Mouse (Mus musculus): Measurements from ENCODE around the gene Zfp574. TPM values are rescaled to one million over a fixed set of nuclear protein-coding genes. Genes with fewer than 3 reads are reported as not detected.

Zfp574 gene
- polyA plus RNA-seq, 1 experiment from 2014 or later, result 38.3 TPM

DNA sequence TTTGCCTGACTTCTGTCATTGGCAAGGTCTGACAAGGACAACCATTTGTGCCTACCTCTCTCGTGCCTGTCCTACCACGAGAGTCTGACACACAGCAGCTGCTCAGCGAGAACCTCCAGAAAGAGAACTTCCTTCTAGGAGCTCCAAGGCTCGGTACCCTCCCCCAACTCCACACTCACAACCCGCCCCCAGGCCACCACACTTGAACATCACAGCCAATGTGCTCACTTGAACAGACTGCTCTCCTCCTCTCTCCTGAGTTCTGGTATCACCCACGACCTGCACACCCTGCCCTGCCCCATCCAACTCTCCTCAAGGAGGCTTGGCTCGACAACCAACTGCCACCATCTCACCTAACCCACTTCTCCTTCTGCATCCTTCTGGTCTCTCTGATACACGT lies 8.5 kb upstream of the Zfp574 start:
- H3K9ac ChIP-seq (ENCODE audit: low read length), result no peak overlapping the region
- no peaks in the 10 kb centered on the region for H3K9me3 ChIP-seq (ENCODE audit: control insufficient read depth, low read length)
- DNase-seq (ENCODE audit: low spot score) (no peak), ATAC-seq (replicated peaks; ENCODE audit: low FRiP score) (no peak)
- peaks cover 6% of the 10 kb centered on the region for H3K4me1 ChIP-seq (replicated peaks; ENCODE audit: control insufficient read depth, insufficient read depth, low read length)
- WGBS, result 90% methylated on average over 8 of the region's 8 CpGs
- no peaks in the 10 kb centered on the region for H3K27me3 ChIP-seq (ENCODE audit: control insufficient read depth, insufficient read depth, low read length)
- H3K4me2 ChIP-seq (ENCODE audit: low read depth, low read length, severe bottlenecking), result no peak overlapping the region
- H3K4me3 ChIP-seq (ENCODE audit: low read depth, low read length), result no peak overlapping the region
- H3K27ac ChIP-seq (ENCODE audit: low read depth, low read length), result no peak overlapping the region
- peaks cover 24% of the 10 kb centered on the region for H3K36me3 ChIP-seq (ENCODE audit: control insufficient read depth, insufficient read depth, low read length)

DNA sequence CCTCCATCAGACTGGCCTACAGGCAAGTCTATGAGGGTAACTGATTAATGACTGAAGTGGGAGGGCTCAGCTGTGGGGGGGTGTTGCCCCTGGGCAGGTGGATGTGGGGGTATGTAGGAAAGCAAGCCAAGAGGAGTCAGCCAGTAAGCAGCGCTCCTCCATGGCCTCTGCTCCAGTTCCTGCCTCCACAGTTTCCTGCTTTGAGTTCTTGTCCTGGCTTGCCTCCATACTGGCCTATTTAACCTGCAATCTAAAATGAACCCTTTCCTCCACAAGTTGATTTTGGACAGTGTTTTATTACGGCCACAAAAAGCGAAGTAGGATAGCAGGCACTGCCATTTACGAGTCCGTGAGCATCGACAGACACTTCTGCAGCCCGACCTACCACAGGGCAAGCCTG lies 5.0 kb upstream of the Zfp574 start:
- H3K36me3 ChIP-seq (ENCODE audit: control insufficient read depth, insufficient read depth, low read length), result peaks cover 20% of the 10 kb centered on the region
- H3K9me3 ChIP-seq (ENCODE audit: control insufficient read depth, low read length), result no peaks in the 10 kb centered on the region
- H3K4me1 ChIP-seq (replicated peaks; ENCODE audit: control insufficient read depth, insufficient read depth, low read length), result peaks cover 29% of the 10 kb centered on the region
- no peaks in the 10 kb centered on the region for H3K27me3 ChIP-seq (ENCODE audit: control insufficient read depth, insufficient read depth, low read length)
- WGBS, result 97% methylated on average over 7 of the region's 7 CpGs
- no peak for DNase-seq (ENCODE audit: low spot score)
- no peak overlapping the region for H3K4me3 ChIP-seq (ENCODE audit: low read depth, low read length)
- H3K4me2 ChIP-seq (ENCODE audit: low read depth, low read length, severe bottlenecking), result no peak overlapping the region
- H3K9ac ChIP-seq (ENCODE audit: low read length), result no peak overlapping the region
- ATAC-seq (replicated peaks; ENCODE audit: low FRiP score), result no peak
- no peak overlapping the region for H3K27ac ChIP-seq (ENCODE audit: low read depth, low read length)

DNA sequence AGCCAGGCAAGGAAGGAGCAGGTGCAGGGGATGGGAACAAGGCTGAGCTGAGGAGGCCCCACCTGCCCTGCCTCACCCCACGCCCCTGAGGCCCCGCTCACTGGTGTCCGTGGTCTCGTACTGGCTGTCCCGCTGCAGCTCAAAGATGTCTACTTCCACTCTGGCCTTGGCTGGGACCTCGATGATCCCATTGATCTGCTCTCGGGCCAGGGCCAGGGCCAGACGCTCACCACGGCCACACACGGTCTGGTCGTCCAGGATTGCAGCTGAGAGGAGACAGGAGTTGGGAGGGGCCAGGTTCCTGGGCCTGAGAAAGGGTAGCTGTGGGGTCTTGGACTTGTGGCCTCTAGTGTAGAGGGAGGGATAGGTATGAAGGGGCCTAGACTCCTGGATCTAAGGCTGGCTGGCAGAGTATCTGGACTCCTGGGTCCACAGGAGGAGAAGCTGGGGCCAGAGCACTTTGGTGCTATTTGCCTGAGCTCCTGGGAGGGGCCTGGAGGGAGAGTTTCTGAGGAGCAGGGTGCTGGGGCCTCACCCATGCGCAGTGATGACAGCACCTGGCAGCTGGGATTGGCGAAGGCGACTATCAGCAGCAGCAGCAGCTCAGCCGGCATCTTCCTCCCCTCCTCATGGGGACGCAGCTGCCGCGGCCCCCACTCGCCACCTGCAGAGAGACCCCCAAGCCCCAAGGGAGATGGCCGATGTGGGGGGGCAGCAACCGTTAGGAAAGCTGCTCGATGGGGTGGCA lies 4.3 kb upstream of the Zfp574 start:
- DNase-seq (ENCODE audit: low spot score) (no peak), ATAC-seq (replicated peaks; ENCODE audit: low FRiP score) (no peak)
- Histone ChIP-seq H3K4me3 (ENCODE audit: low read depth, low read length) (no peak overlapping the region), H3K4me2 (ENCODE audit: low read depth, low read length, severe bottlenecking) (no peak overlapping the region), H3K9me3 (ENCODE audit: control insufficient read depth, low read length) (no peaks in the 10 kb centered on the region), H3K27ac (ENCODE audit: low read depth, low read length) (no peak overlapping the region), H3K9ac (ENCODE audit: low read length) (no peak overlapping the region), H3K4me1 (replicated peaks; ENCODE audit: control insufficient read depth, insufficient read depth, low read length) (peaks cover 31% of the 10 kb centered on the region), H3K36me3 (ENCODE audit: control insufficient read depth, insufficient read depth, low read length) (peaks cover 15% of the 10 kb centered on the region), H3K27me3 (ENCODE audit: control insufficient read depth, insufficient read depth, low read length) (no peaks in the 10 kb centered on the region)
- 85% methylated on average over 22 of the region's 22 CpGs for WGBS

DNA sequence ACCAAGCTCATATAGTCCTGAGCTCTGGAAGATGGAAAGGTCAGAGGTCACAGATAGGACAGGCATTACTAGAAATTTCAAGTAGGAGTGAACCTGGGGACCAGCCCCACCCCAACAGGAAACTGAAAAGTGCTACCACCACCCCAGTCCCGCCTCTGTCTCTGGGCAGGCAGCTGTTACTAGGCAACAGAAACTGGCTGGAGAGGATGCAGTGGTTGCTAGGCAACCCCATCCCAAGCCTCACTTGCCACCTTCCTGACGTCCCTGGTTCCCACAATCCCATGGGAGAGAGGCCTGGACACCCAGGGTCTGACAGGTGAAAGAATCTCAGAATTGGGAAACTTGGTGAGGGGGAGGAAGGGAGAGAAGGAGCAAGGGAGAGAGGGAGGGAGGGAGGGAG lies 3.6 kb upstream of the Zfp574 start:
- ATAC-seq (replicated peaks; ENCODE audit: low FRiP score) (peak; percentile 42; the same call in 1 of the 2 replicates), DNase-seq (ENCODE audit: low spot score) (peak; percentile 71)
- Histone ChIP-seq H3K9ac (ENCODE audit: low read length) (no peak overlapping the region), H3K36me3 (ENCODE audit: control insufficient read depth, insufficient read depth, low read length) (peaks cover 15% of the 10 kb centered on the region), H3K9me3 (ENCODE audit: control insufficient read depth, low read length) (no peaks in the 10 kb centered on the region), H3K27ac (ENCODE audit: low read depth, low read length) (no peak overlapping the region), H3K27me3 (ENCODE audit: control insufficient read depth, insufficient read depth, low read length) (no peaks in the 10 kb centered on the region), H3K4me2 (ENCODE audit: low read depth, low read length, severe bottlenecking) (no peak overlapping the region), H3K4me3 (ENCODE audit: low read depth, low read length) (no peak overlapping the region), H3K4me1 (replicated peaks; ENCODE audit: control insufficient read depth, insufficient read depth, low read length) (peaks cover 37% of the 10 kb centered on the region)
- 13% methylated on average over 2 of the region's 2 CpGs for WGBS

DNA sequence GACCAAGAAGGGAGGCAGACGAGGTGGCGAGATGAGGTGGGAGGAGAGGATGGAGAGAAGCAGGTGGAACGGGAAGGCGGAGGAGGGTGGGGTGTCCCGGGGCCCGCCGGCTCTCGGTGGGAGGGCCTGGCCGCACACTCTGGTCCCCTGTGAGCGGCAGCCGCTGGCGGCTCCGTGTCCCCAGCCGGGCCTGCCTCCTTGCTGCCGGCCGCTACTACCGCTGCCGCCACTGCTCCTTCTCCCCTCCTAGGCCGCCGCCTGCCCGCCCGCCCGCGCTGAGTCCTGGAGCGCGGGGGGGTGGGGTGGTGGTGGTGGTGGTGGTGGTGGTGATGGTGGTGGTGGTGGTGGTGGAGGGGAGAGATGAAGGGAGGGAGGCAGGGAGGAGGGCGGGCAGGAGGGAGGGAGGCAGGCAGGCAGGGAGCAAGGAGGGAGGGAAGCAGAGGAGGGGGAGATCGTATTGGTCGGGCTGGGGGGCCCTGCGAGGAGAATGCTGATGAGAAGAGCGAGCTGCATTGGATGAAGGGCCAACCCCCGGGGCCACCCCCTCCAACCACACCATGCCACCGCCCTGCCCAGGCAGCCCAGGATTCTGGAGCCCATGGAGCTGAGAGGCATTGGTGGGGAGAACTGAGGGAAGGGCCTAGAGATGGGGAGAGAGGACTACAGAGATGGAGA lies 486 bp downstream of the Zfp574 start:
- H3K9ac ChIP-seq (ENCODE audit: low read length), result peak overlapping the region; percentile 95
- DNase-seq (ENCODE audit: low spot score) (peak; percentile 84), ATAC-seq (replicated peaks; ENCODE audit: low FRiP score) (peak; percentile 21)
- peak overlapping the region; percentile 91 for H3K27ac ChIP-seq (ENCODE audit: low read depth, low read length)
- H3K27me3 ChIP-seq (ENCODE audit: control insufficient read depth, insufficient read depth, low read length), result no peaks in the 10 kb centered on the region
- H3K4me3 ChIP-seq (ENCODE audit: low read depth, low read length), result peak overlapping the region; percentile 78
- H3K4me2 ChIP-seq (ENCODE audit: low read depth, low read length, severe bottlenecking), result peak overlapping the region; percentile 96
- H3K36me3 ChIP-seq (ENCODE audit: control insufficient read depth, insufficient read depth, low read length), result peaks cover 6% of the 10 kb centered on the region; the same call in 1 of the 2 replicates
- H3K4me1 ChIP-seq (replicated peaks; ENCODE audit: control insufficient read depth, insufficient read depth, low read length), result peaks cover 44% of the 10 kb centered on the region
- WGBS, result 1% methylated on average over 21 of the region's 33 CpGs
- H3K9me3 ChIP-seq (ENCODE audit: control insufficient read depth, low read length), result no peaks in the 10 kb centered on the region

DNA sequence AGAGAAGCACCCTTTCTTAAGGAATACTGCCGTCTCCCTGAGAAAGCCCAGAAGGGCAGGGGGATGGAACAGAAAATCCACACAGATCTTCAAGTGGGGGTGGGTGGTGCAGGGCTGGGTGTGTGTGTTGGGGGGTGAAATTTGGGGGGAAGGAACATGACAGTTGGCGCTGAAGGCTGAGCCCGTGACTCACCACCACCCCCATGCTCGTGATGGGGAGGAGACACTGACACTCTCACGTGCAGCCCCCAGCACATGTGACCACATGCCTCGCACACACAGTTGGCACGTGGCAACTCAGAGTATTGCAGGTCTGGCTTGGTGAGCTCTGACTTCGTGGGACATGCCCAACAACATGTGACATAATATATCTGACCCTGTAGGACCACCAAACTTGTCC lies 1.6 kb downstream of the Zfp574 start:
- Histone ChIP-seq H3K4me1 (replicated peaks; ENCODE audit: control insufficient read depth, insufficient read depth, low read length) (peaks cover 44% of the 10 kb centered on the region), H3K4me3 (ENCODE audit: low read depth, low read length) (no peak overlapping the region)
- DNase-seq (ENCODE audit: low spot score), result no peak

DNA sequence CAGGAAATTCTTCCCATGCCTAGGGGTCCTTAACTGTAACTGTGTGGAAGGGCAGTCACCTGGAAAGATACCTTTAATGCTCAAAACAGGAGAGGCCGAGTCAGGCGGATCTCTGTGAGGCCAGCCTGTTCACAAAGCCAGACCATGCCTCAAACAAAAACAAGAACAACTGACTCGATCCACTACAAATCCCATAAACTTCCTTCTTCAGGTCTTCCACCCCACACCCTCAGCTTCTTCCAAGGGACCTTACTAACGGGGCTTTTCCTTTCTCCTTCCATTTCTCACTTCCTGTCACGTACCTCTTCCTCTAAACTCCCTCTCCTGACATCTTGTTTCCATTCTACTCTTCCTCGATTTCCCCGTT lies 3.9 kb downstream of the Zfp574 start:
- no peaks in the 10 kb centered on the region for H3K9me3 ChIP-seq (ENCODE audit: control insufficient read depth, low read length)
- H3K4me1 ChIP-seq (replicated peaks; ENCODE audit: control insufficient read depth, insufficient read depth, low read length), result peaks cover 25% of the 10 kb centered on the region
- peak overlapping the region; percentile 87 for H3K27ac ChIP-seq (ENCODE audit: low read depth, low read length)
- H3K36me3 ChIP-seq (ENCODE audit: control insufficient read depth, insufficient read depth, low read length), result peaks cover 4% of the 10 kb centered on the region
- H3K9ac ChIP-seq (ENCODE audit: low read length), result peak overlapping the region; percentile 59
- DNase-seq (ENCODE audit: low spot score) (no peak), ATAC-seq (replicated peaks; ENCODE audit: low FRiP score) (no peak)
- H3K4me2 ChIP-seq (ENCODE audit: low read depth, low read length, severe bottlenecking), result peak overlapping the region; percentile 63
- no peaks in the 10 kb centered on the region for H3K27me3 ChIP-seq (ENCODE audit: control insufficient read depth, insufficient read depth, low read length)
- H3K4me3 ChIP-seq (ENCODE audit: low read depth, low read length), result peak overlapping the region; percentile 94
- WGBS, result 23% methylated on average over 7 of the region's 7 CpGs

More for the DNA sequence above, 1.6 kb downstream of the Zfp574 start:
- H3K36me3 ChIP-seq (ENCODE audit: control insufficient read depth, insufficient read depth, low read length), result no peaks in the 10 kb centered on the region; the same call in 1 of the 2 replicates
- WGBS, result 80% methylated on average over 8 of the region's 8 CpGs
- no peak for ATAC-seq (replicated peaks; ENCODE audit: low FRiP score)
- no peak overlapping the region for H3K27ac ChIP-seq (ENCODE audit: low read depth, low read length)
- H3K9me3 ChIP-seq (ENCODE audit: control insufficient read depth, low read length), result no peaks in the 10 kb centered on the region
- no peaks in the 10 kb centered on the region for H3K27me3 ChIP-seq (ENCODE audit: control insufficient read depth, insufficient read depth, low read length)
- no peak overlapping the region for H3K4me2 ChIP-seq (ENCODE audit: low read depth, low read length, severe bottlenecking)
- no peak overlapping the region for H3K9ac ChIP-seq (ENCODE audit: low read length)

DNA sequence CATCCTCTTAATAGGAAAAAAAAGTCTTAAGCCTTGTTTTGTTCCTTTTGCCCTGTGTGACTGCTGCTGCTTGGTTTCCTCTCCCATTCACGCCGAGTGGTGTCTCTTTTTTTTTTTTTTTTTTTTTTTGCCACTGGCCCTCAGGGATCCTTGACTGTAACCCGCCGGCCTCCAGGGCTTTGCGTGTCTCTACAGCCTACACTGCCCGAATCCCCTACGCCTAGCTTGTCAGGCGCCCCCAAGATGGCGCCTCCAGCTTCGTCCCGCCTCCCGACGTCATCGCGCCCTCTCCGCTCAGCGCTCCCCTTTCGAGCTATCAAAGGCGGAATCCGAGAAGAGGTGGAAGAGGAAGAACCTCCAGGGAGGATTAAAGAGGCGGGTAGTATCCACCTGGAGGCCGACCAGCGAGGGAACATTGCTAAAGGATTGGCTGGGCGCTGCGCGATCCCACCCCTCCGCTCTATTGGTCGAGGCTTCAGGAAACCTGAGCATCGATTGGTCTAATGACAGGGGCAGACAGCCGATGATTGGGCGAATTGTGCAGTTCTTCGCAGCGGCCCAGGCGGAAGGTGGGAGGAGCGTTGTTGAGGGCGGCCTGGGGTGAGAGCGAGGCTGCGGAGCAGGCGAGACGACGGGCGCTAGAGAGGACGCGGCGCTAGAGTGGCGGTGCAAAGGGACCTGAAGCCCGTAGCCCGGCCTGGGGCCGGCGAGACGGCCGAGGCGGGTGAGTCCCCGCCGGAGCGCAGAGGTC lies 4.5 kb downstream of the Zfp574 start:
- under 1% methylated on average over 56 of the region's 56 CpGs for WGBS
- no peaks in the 10 kb centered on the region for H3K9me3 ChIP-seq (ENCODE audit: control insufficient read depth, low read length)
- H3K4me3 ChIP-seq (ENCODE audit: low read depth, low read length), result peak overlapping the region; percentile 94
- peak; percentile 97 for DNase-seq (ENCODE audit: low spot score)
- peak overlapping the region; percentile 91 for H3K9ac ChIP-seq (ENCODE audit: low read length)
- H3K4me1 ChIP-seq (replicated peaks; ENCODE audit: control insufficient read depth, insufficient read depth, low read length), result peaks cover 21% of the 10 kb centered on the region
- peaks cover 9% of the 10 kb centered on the region for H3K36me3 ChIP-seq (ENCODE audit: control insufficient read depth, insufficient read depth, low read length)
- no peaks in the 10 kb centered on the region for H3K27me3 ChIP-seq (ENCODE audit: control insufficient read depth, insufficient read depth, low read length)
- peak; percentile 96 for ATAC-seq (replicated peaks; ENCODE audit: low FRiP score)
- H3K27ac ChIP-seq (ENCODE audit: low read depth, low read length), result peak overlapping the region; percentile 94
- H3K4me2 ChIP-seq (ENCODE audit: low read depth, low read length, severe bottlenecking), result peak overlapping the region; percentile 85
